Mouse (Mus musculus) liver, embryonic 13.5 days (tissue): ENCODE data around the gene Daam2. TPM values are rescaled to one million over a fixed set of nuclear protein-coding genes. Genes with fewer than 3 reads are reported as not detected.

ENCODE experiments used
- ATAC-seq: fragments of 200-750 bp; cut with Nextera tagmentation; 2 replicates; pipeline ENCODE4 v1.8.0; 2017; ENCODE audit warnings: low read depth, mild to moderate bottlenecking, moderate number of reproducible peaks, moderate library complexity
- DNase-seq: peaks from one replicate; pipeline ENCODE4 v3.0.0; 2022
- H3K27ac ChIP-seq: fragments of 300-500 bp; sonication (generic); 2 replicates; pipeline ENCODE4 v1.5.1; 2015; ENCODE audit warnings: moderate library complexity, mild to moderate bottlenecking, inconsistent platforms
- H3K27me3 ChIP-seq: fragments of 300-500 bp; sonication (generic); 2 replicates; pipeline ENCODE4 v1.6.1; 2015; ENCODE audit warnings: mild to moderate bottlenecking, inconsistent platforms
- H3K36me3 ChIP-seq: fragments of 300-500 bp; sonication (generic); 2 replicates; pipeline ENCODE4 v1.6.1; 2015; ENCODE audit warnings: mild to moderate bottlenecking, inconsistent platforms
- H3K4me1 ChIP-seq: fragments of 300-500 bp; sonication (generic); replicated peaks from 2 replicates; pipeline ENCODE4 v1.6.1; 2015; ENCODE audit warnings: inconsistent platforms
- H3K4me2 ChIP-seq: fragments of 300-500 bp; sonication (generic); 2 replicates; pipeline ENCODE4 v1.6.1; 2015; ENCODE audit warnings: inconsistent platforms, mild to moderate bottlenecking, moderate library complexity
- H3K4me3 ChIP-seq: fragments of 300-500 bp; sonication (generic); replicated peaks from 2 replicates; pipeline ENCODE4 v1.5.1; 2015; ENCODE audit warnings: mild to moderate bottlenecking, inconsistent platforms
- H3K9ac ChIP-seq: fragments of 300-500 bp; sonication (generic); 2 replicates; pipeline ENCODE4 v1.6.1; 2015; ENCODE audit warnings: mild to moderate bottlenecking, inconsistent platforms
- H3K9me3 ChIP-seq: fragments of 300-500 bp; sonication (generic); replicated peaks from 2 replicates; pipeline ENCODE4 v1.6.1; 2016; ENCODE audit warnings: inconsistent platforms
- WGBS: fragments of 180-500 bp; shearing (Covaris S2); methylation state at CpG from one replicate; pipeline ENCODE4 v1.1.7; 2015; ENCODE audit not compliant: insufficient replicate concordance; 5-methylcytosine and 5-hydroxymethylcytosine counted together
- polyA plus RNA-seq: library from polyadenylated mRNA; unstranded; fragments of >200 nt; fragmentation: Nextera tagmentation; extraction: Ambion mirVana; gene quantifications from 2 replicates; pipeline ENCODE4 v1.2.1, GENCODE M21; 2015

Gene Daam2
- polyA plus RNA-seq = 0.30 and 0.49 TPM in 2 replicates

DNA sequence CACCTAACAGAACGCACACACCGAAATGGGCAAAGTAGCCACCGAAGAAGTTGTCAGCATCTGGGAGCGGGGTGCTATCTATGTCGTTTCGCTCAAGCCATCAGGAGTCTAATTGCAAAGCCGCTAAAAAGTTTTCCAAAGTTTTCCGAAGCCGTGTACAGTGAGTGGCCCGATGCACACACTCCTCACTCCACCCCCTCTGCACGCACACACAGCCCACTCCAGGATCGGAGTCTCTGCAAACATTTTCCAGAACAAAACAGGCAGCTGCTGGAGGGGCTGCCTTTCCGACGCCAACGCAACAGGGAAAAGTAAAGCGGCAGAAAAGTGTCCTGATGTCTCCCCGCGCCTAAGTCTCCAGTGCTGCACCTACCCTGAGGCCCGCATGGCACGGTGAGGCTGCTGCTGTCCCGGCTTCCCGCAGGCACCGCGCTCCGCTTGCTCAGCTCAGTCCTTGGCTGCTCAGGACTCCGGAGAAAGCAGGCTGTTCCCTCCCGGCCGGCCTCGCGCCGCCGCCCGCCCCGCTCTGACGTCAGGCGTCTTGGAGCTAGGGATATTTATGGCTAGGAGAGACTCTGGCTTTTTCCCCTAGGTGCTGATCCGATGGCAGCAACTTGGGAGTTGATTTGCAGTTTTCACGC lies at the start of gene Daam2:
Gene Daam2 (minus strand): TSS at position 514 of the 641 bp plus-strand sequence.
- Histone ChIP-seq H3K4me3 (peak within 1 kb of the TSS; percentile 26), H3K4me2 (peak within 1 kb of the TSS; percentile 30), H3K9ac (no peak within 1 kb of the TSS), H3K36me3 (no peaks in the 10 kb centered on the region), H3K9me3 (no peaks in the 10 kb centered on the region), H3K27ac (no peak within 1 kb of the TSS; the same call in 1 of the 2 replicates), H3K4me1 (no peaks in the 10 kb centered on the region), H3K27me3 (peaks cover 44% of the 10 kb centered on the region)
- DNase-seq (no peak), ATAC-seq (no peak)
- 5% methylated on average over 38 of the region's 38 CpGs for WGBS

DNA sequence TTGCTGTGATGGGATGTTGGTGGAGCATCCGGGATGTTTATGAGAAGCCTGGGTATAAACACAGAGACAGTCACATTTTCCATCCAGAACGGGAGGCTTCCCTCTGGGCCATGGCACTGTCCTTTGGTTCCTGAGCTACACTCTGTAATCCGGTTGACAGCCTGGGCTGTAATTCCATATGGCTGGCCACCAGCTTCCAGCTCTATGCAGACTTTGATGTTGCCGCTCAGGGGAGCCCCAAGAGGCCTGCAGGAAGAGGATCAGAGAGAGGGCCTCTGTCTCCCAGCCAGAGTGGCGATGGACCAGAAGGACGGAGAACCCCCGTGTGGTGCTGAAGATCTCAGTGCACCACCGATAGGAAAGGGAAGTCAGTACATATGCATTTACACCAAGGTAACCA lies 46.2 kb upstream of the Daam2 start:
- Histone ChIP-seq H3K9me3 (no peaks in the 10 kb centered on the region), H3K4me3 (no peak overlapping the region), H3K4me1 (no peaks in the 10 kb centered on the region; the same call in 1 of the 2 replicates), H3K9ac (no peak overlapping the region), H3K27me3 (0 out of 2 replicates have a peak, but pooled peaks cover 1% of the 10 kb centered on the region), H3K36me3 (no peaks in the 10 kb centered on the region), H3K27ac (no peak overlapping the region), H3K4me2 (no peak overlapping the region)
- no peak for DNase-seq
- no peak for ATAC-seq
- WGBS = 33% methylated on average over 8 of the region's 8 CpGs

DNA sequence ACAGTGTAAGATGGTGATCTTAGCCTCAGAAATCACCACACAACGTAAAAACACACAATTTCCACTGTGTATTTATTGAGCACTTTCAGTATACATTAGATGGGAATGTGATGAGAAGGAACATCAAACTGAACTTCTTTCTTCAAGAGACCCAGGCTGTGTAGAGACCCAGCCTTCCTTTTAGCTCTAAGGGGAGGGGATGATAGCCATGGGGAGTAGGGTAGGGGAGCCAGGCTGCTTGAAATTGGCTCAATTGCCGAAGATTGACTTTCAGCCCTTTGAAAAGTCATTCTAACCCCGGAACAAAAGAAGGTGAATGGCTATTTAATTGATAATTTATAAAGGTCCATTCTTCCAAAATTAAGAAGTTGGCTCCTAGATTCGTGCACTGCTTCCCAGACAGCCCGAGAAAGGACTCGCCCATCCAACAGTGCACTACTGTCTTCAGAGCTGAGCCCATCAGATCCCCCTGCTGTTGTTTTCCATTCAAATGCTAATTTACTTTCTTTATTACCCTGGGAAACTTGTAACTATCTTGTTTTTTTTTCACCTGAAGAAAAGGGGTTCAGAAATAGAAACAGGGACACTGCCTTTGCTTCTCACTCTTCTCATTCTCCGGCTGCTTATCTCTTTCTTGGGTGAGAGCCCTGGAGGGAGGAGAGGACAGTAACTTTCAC lies 43.3 kb upstream of the Daam2 start:
- no peaks in the 10 kb centered on the region for H3K27me3 ChIP-seq
- H3K36me3 ChIP-seq = no peaks in the 10 kb centered on the region
- ATAC-seq = no peak
- H3K4me3 ChIP-seq = no peak overlapping the region
- WGBS = 58% methylated on average over 7 of the region's 7 CpGs
- no peak overlapping the region for H3K27ac ChIP-seq
- H3K4me1 ChIP-seq = no peaks in the 10 kb centered on the region
- no peak for DNase-seq
- no peak overlapping the region for H3K9ac ChIP-seq
- H3K9me3 ChIP-seq = no peaks in the 10 kb centered on the region
- H3K4me2 ChIP-seq = no peak overlapping the region

DNA sequence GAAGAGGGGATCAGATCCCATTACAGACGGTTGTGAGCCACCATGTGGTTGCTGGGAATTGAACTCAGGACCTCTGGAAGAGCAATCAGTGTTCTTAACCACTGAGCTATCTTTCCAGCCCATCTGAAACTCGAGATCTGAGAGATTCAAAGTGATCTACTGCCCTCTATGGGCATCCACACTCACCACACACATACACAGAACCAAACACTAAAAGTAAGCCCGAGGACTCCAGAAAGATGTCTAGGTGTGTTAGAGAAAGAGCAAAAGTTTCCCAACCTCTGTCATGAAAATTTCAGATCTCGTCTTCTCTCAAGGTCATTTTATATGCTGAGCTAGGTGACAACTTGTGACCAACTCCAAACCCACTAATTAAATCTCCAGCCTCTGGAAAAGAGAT lies 41.3 kb upstream of the Daam2 start:
- Histone ChIP-seq H3K27ac (no peak overlapping the region), H3K27me3 (no peaks in the 10 kb centered on the region), H3K4me2 (no peak overlapping the region), H3K9ac (no peak overlapping the region), H3K36me3 (no peaks in the 10 kb centered on the region), H3K4me3 (no peak overlapping the region), H3K9me3 (no peaks in the 10 kb centered on the region), H3K4me1 (no peaks in the 10 kb centered on the region)
- no peak for DNase-seq
- WGBS = 50% methylated on average over 4 of the region's 4 CpGs
- no peak for ATAC-seq

DNA sequence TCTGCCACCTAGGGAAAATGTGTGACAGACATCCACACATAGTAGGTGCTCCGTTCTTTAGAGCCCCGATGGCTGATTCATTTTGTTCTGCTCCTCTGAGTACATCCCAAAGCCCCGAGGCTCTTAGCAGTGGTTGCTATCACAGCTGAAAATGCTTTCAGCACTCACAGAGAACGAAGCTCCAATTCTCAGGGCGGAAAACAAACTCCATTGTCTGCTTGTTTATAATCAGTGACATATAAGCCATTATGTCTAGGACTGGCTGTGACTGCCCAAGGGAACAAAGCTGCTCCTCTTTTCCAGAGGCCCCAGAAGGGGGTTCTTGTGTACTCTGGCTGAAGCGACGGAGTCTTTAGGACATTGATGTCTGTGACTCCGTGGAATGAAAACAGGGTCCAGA lies 25.9 kb upstream of the Daam2 start:
- Histone ChIP-seq H3K36me3 (no peaks in the 10 kb centered on the region), H3K4me3 (no peak overlapping the region), H3K27me3 (no peaks in the 10 kb centered on the region), H3K9me3 (no peaks in the 10 kb centered on the region), H3K9ac (no peak overlapping the region), H3K27ac (no peak overlapping the region), H3K4me1 (no peaks in the 10 kb centered on the region), H3K4me2 (no peak overlapping the region)
- ATAC-seq (no peak), DNase-seq (no peak)
- WGBS = 57% methylated on average over 8 of the region's 8 CpGs

DNA sequence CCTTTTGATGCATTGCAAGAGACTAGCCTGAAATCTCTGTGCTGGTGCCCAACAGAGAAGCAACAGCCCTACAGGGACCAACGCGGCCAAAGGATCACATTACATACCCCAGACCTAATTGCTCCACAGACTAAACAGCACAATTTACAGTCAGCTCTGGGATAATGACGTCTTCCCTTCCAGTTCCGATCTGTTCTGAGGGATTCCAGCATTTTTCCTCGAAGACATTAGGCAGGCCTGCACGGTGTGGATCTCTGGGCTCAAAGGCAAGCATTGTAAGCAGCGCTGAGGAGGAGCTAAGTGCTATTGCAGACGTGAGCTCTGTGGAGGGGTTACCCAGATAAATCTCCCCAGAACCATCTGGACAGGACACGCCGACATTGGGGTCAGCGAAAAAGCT lies 18.3 kb upstream of the Daam2 start:
- 51% methylated on average over 11 of the region's 11 CpGs for WGBS
- Histone ChIP-seq H3K36me3 (no peaks in the 10 kb centered on the region), H3K27ac (no peak overlapping the region), H3K4me2 (no peak overlapping the region), H3K4me1 (no peaks in the 10 kb centered on the region), H3K27me3 (no peaks in the 10 kb centered on the region), H3K9me3 (no peaks in the 10 kb centered on the region), H3K4me3 (no peak overlapping the region), H3K9ac (no peak overlapping the region)
- DNase-seq (no peak), ATAC-seq (no peak)

DNA sequence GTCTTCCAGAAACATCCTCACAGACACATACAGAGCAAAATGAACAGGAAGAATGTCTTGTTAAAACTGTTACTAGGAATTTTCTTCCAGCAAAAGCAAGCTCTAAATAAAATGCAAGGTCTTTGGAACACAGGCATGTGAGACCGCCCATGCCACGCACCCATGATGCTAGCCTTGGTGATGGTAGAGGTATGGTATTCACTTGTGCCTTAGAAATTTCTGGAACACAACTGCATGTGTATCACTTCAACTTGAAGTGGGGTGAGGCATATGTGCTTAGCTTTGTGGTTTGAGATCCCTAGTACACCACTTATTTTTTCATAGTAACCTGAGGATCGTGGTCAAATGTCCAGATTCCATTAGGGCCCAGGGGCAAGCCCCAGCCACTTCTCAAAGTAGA lies 13.2 kb upstream of the Daam2 start:
- no peak for ATAC-seq
- H3K9me3 ChIP-seq = no peaks in the 10 kb centered on the region
- WGBS = 82% methylated on average over 3 of the region's 3 CpGs

DNA sequence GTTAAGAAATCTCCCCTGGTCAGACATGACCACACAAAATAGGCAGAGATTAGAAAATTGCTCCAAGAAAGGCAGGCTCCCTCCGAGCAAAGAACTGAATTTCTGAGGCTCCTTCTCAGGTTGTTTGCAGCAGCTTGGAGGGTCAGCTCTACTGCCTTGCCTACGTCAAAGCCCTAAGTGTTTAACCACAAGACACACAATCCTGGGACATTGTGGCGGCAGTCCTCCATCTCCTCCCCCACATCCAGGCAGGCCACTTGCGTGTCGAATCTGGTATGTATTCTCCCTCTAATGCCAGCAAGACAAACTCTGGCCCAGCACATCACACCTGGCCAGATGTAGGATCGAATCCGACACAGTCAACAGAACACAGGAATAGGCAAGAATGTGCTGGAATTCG lies 4.6 kb upstream of the Daam2 start:
- ATAC-seq (no peak), DNase-seq (no peak)
- Histone ChIP-seq H3K27ac (no peak overlapping the region), H3K27me3 (peaks cover 22% of the 10 kb centered on the region), H3K9me3 (no peaks in the 10 kb centered on the region), H3K36me3 (no peaks in the 10 kb centered on the region), H3K4me3 (no peak overlapping the region), H3K4me1 (no peaks in the 10 kb centered on the region), H3K4me2 (no peak overlapping the region), H3K9ac (no peak overlapping the region)
- WGBS = 63% methylated on average over 8 of the region's 8 CpGs

More for the DNA sequence above, 13.2 kb upstream of the Daam2 start:
- no peaks in the 10 kb centered on the region for H3K27me3 ChIP-seq
- no peak overlapping the region for H3K4me3 ChIP-seq
- H3K27ac ChIP-seq = no peak overlapping the region
- H3K4me2 ChIP-seq = no peak overlapping the region
- no peak overlapping the region for H3K9ac ChIP-seq
- no peak for DNase-seq
- H3K4me1 ChIP-seq = no peaks in the 10 kb centered on the region
- no peaks in the 10 kb centered on the region for H3K36me3 ChIP-seq

DNA sequence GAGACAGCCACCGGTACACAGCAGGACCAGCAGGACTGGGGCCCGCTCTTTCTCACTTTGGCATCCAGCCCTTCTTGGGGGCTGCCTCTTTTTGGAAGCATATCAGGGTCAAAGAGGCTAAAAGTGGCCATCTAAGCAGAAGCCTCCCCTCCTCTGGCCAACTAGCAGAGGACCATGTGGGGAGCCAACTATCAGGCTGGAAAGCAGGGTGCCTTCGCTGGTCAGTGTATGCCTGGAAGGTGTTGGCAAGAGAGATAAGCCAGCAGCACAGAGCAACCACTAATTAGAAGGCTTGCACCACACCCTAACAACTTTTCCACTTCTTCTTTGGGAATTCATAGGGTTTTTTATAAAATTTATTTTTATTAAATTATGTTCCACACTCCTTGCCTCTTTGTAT lies 346 bp upstream of the Daam2 start:
- peaks cover 44% of the 10 kb centered on the region for H3K27me3 ChIP-seq
- H3K4me2 ChIP-seq = peak overlapping the region; percentile 30; the same call in 1 of the 2 replicates
- no peak overlapping the region for H3K27ac ChIP-seq
- H3K9me3 ChIP-seq = no peaks in the 10 kb centered on the region
- H3K4me3 ChIP-seq = 0 out of 2 replicates have a peak overlapping the region, but pooled peaks have one; percentile 26
- H3K36me3 ChIP-seq = no peaks in the 10 kb centered on the region
- H3K4me1 ChIP-seq = no peaks in the 10 kb centered on the region
- DNase-seq = no peak
- no peak overlapping the region for H3K9ac ChIP-seq
- 15% methylated on average over 3 of the region's 3 CpGs for WGBS
- no peak for ATAC-seq

DNA sequence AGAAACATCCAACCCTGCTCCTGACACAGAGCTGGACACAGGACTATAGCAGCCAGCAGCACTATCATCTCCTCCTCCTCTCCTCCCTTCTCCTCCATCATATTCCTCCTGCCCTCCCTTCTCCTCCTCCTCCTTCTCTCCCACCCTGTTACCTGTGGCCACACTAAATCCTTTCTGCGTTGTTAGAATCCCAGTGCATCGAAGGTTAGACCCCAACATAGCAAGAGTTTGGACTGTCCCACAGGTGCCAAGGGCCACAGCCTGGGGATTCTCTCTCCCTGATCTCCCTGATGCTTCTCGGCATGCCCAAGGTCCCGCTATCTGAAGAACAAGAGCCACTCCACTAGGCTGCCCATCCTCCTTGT lies 745 bp downstream of the Daam2 start:
- Histone ChIP-seq H3K9ac (no peak overlapping the region), H3K36me3 (no peaks in the 10 kb centered on the region), H3K9me3 (no peaks in the 10 kb centered on the region), H3K27me3 (peaks cover 44% of the 10 kb centered on the region), H3K4me3 (peak overlapping the region; percentile 26), H3K4me1 (no peaks in the 10 kb centered on the region), H3K27ac (no peak overlapping the region; the same call in 1 of the 2 replicates), H3K4me2 (peak overlapping the region; percentile 30)
- DNase-seq = no peak
- no peak for ATAC-seq
- 36% methylated on average over 4 of the region's 4 CpGs for WGBS

DNA sequence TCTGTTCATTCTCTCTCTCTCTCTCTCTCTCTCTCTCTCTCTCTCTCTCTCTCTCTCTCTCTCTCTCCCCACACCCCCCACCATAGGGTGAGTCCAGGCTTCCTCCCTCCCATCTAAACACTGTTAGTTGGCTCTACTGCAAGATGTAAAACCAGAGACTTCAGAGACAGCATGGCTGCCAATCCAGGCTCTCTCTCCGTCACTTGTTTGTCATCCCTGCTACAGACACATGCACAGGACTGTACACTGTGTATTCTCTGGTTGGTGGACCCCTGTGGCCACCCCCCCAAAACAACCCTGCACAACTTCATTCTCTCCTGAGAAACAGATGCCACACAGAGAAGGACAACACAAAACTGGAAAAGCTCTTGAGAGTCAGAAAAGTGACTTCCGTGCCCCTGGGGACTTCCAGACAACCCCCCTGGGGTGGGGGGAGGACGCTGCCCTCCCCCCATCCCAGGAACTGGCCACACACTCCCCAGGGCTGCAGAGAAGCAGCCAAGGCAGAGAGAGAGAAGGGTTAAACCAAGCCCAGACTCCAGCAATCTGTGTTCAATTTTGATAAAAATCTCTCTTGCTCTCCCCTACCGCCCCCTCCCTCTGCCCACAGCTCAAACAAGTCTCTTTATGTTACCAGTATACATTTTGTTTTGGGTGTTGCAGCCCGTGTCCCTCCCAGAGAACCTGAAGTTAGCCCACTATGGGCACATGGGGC lies 1.3 kb downstream of the Daam2 start:
- peak overlapping the region; percentile 26 for H3K4me3 ChIP-seq
- no peaks in the 10 kb centered on the region for H3K9me3 ChIP-seq
- WGBS = 22% methylated on average over 5 of the region's 5 CpGs
- no peaks in the 10 kb centered on the region for H3K36me3 ChIP-seq
- ATAC-seq = no peak
- H3K4me1 ChIP-seq = no peaks in the 10 kb centered on the region
- no peak for DNase-seq
- no peak overlapping the region for H3K9ac ChIP-seq
- H3K4me2 ChIP-seq = peak overlapping the region; percentile 30
- H3K27ac ChIP-seq = no peak overlapping the region
- H3K27me3 ChIP-seq = peaks cover 44% of the 10 kb centered on the region
